Mouse (Mus musculus): ENCODE data around the gene Fbxo7. TPM values are rescaled to one million over a fixed set of nuclear protein-coding genes. Genes with fewer than 3 reads are reported as not detected.
"Not testable (repeated sequence)": the region's sequence is repeated elsewhere in the genome, so short reads cannot be mapped to it uniquely, and the experiment has no call there.

Gene Fbxo7
- total RNA-seq (2021), result 25.2 and 32.5 TPM in 2 replicates
- long read RNA-seq, full-length matches to known transcripts, result 33 of 39 reads
- long read RNA-seq, partial matches to known transcripts, result 3 of 39 reads
- long read RNA-seq, other reads (novel, unspliced or antisense), result 3 of 39 reads

GRCm38 (mm10) chr10:86021749-86022473 lies at the start of gene Fbxo7:
Gene Fbxo7, plus strand, starts transcription at chr10:86021972.
- DNase-seq, result peak; percentile 92

- DNase-seq, result no peak
These were observed 48.9 kb upstream of the Fbxo7 start for GRCm38 (mm10) chr10:85972915-85973314.

GRCm38 (mm10) chr10:85989412-85990115 lies 32.2 kb upstream of the Fbxo7 start:
- DNase-seq, result no peak

DNA sequence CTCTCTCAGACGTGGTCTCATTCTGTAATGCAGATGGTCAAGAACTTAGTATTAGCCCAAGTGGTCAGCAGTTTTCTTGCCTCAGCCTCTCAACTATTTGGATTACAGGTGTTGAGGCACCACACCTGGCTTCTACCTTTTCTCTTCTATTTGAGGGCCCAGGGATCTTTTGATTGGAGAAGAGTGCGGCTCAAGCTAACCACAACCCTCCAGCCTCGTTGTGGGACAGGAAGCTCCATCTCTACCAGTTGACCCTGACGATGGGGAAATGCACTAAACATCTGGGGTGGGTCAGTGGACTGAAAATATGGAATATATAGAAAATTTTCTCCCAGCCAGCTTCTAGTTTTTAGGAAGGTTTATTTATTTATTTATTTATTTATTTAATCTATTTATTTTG lies 29.4 kb upstream of the Fbxo7 start:
- DNase-seq, result no peak

- DNase-seq, result no peak
These were observed 27.9 kb upstream of the Fbxo7 start for GRCm38 (mm10) chr10:85993836-85994235.

DNA sequence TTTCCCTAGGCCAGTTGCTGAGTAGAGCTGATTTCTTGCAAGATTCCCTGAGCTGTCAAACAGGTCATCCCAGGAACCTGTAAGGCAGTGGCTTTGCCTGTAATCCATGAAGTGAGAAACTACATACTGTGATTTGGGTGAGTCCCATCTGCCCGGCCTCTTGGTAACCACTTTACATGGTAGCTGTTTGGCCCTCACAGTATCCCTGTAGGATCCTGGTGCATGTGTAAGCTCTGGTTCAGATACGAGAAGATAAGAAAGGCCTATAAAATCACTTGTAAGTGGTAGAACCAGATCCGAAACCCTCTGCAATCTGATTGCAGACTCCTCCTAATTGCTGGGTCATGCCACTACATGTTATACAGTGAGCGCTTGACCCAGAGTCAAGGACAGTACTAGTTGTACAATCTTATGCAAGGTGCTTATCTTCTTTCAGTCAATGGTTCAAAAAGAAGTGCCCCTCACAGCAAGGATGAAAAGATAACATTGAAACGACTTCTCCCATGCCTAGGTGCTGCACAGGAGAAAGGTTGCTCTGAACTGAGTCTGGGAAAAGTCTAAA lies 27.1 kb upstream of the Fbxo7 start:
- no peak for DNase-seq

- no peak for DNase-seq
These were observed 21.3 kb upstream of the Fbxo7 start for GRCm38 (mm10) chr10:86000447-86000846.

DNA sequence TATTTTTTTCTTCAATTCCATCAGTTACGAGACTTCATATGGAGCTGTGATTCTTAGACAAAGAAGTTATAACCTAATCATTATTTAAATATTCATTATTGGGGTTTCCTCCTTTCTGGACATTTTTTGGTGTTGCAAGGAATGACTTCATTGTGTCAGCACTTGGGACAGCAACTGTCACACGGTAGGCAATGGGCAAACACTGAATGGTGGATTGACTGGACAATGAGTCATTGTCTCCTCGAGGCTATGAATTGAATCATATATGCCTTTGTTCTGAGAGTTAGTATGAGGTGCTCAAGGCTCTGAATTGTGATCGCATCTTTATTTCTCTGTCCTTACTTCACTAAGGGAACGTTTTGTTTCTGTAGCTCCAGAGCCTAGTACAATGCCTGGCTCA lies 15.3 kb upstream of the Fbxo7 start:
- no peak for DNase-seq

- no peak for DNase-seq
These were observed 12.1 kb upstream of the Fbxo7 start for GRCm38 (mm10) chr10:86009688-86010087.

DNA sequence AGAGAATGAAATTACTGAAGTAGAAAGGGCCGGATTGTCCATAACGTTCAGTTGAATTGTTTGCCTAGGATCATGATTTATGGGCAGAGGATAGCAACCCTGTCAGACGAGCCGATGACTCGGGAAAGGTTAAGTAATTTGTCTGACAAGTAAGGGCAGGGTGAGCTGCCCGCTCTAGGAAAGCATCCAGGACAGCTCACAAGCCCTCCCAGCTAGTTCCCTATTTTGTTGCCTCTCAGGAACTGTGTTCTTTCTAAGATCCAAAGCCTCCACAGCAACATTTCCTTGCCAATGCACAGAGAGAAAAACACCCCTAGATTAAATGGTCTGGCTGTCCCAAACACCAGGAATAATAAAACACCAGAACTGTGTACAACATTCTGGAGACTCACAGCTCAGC lies 11.1 kb upstream of the Fbxo7 start:
- peak; percentile 13 for DNase-seq

DNA sequence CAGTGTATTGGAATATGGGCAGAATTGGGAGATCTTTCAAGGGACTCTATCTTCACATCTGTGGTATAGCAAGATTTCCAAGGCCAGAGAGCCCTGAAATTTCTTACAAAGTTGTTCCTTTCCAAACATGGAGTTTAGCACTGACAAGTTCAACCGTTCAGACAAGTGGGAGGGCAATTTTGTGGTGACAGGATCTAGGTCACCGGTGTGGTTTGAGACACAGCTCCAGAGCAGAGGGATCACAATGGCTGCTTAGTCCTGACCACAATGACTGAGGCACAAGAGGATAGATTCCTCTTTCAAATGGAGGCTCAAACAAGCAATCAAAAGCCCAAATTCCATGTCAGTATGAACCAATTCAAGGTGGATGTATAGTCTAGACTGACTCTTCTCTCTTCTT lies 10.6 kb upstream of the Fbxo7 start:
- DNase-seq, result no peak

DNA sequence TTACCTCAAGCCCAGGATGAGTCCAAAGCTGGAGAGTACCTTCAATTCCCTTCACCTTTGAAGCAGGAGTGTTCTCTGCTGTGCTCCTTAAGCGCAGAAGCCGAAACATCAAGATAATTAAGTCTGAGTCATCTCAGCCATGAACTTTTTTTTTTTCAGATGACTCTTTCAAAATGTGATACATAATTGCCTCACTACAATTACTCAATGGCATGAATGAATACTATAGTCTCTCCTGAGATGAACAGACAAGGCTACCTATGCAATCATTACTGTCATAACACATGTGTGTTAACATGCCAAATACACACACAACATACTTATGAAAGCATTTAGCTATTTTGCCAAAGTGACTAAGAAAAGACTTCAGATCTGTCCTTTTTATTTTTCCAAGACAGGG lies 10.0 kb upstream of the Fbxo7 start, which contains the start of gene Bpifc:
Gene Bpifc, minus strand, starts transcription at position 115 of the 400 bp plus-strand sequence.
- no peak for DNase-seq

GRCm38 (mm10) chr10:86017781-86018180 lies 4.0 kb upstream of the Fbxo7 start:
- DNase-seq, result no peak

DNA sequence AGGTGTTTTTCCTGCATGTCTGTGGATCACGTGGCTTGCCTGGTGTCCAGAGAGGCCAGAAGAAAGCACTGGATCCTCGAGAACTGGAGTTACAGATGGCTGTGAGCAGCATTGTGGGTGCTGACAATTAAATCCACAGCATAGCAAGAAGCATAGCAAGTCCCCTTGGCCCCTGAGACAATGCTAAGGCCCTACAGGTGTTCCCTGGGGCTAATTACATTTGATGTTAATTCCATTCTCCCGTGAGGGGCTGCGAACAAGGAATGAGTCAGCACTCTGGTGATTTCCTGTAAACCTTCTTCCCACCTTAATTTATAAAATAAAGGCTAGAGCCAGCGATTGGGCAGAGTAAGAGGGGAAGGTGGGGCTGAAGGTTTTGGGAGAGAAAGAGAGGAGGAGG lies 3.0 kb upstream of the Fbxo7 start:
- DNase-seq, result no peak

DNA sequence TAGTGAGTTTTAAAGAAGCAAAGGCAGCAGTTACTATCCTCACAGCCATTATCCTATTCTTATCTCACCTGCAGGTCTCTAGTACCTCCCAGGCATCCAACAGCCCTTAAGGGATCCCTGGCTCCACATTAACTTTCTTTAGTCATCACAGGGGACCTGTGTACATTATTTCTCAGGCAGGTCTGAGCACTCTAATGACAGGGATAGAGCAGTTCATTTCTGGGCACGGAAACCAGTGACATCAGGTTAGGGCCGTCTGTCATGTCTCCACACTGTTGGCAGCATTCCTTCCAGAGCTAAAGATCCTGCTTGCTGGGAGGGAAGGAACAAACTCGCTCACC lies 394 bp upstream of the Fbxo7 start:
- no peak for DNase-seq

DNA sequence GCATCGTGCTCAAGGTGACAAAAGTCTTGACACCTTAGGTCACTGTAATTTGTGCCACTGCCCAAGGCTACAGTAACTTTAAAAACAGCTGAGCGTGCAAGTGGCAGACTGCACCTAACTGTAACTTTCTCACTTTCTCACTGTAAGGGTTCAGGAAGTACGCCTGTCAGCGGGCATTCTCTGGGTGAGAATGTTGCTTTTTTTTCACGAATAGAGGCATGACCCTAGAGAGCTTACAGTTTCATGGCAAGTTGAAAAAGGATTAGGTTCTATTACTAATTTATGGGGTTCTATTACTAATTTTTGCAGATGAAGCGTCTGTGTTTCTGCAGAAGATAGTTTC lies 673 bp downstream of the Fbxo7 start:
- DNase-seq, result no peak

- DNase-seq, result no peak
These were observed 1.4 kb downstream of the Fbxo7 start for GRCm38 (mm10) chr10:86023149-86023548.

GRCm38 (mm10) chr10:86025906-86026305 lies 4.1 kb downstream of the Fbxo7 start:
- no peak for DNase-seq

- DNase-seq, result no peak
These were observed 4.6 kb downstream of the Fbxo7 start for GRCm38 (mm10) chr10:86026354-86026753.

DNA sequence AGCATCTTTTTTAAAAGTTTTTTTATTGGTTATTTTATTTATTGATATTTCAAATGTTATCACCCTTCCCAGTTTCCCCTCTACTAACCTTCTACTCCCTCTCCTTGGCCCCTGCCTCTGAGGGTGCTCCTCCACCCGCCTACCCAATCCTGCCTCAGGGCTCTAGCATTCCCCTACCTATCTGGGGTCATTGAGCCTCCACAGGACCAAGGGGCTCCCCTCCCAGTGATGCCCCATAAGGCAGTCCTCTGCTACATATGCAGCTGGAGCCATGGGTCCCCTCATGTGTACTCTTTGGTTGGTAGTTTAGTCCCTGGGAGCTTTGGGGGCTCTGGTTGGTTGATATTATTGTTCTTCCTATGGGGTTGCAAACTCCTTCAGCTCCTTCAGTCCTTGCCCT lies 5.0 kb downstream of the Fbxo7 start:
- DNase-seq, result not testable (repeated sequence)

GRCm38 (mm10) chr10:86030743-86031142 lies 9.0 kb downstream of the Fbxo7 start:
- no peak for DNase-seq

- DNase-seq, result no peak
These were observed 10.7 kb downstream of the Fbxo7 start for GRCm38 (mm10) chr10:86032517-86032916.

- no peak for DNase-seq
These were observed 12.4 kb downstream of the Fbxo7 start for GRCm38 (mm10) chr10:86034007-86034728.

All from adrenal gland, postnatal 25 days (tissue).